Mouse (Mus musculus) heart, embryonic 11.5 days (tissue): ENCODE data around the gene Zbtb12. TPM values are rescaled to one million over a fixed set of nuclear protein-coding genes. Genes with fewer than 3 reads are reported as not detected.
A peak's percentile ranks its signal among the peaks of the same experiment; 100 is the strongest.

Experiments used
- ATAC-seq: fragments of 200-750 bp; cut with Nextera tagmentation; replicated peaks from 2 replicates; pipeline ENCODE4 v1.8.0; 2017; ENCODE audit warnings: moderate library complexity; ENCODE audit not compliant: insufficient number of reproducible peaks, low FRiP score, low TSS enrichment
- H3K27ac ChIP-seq: fragments of 300-500 bp; sonication (generic); 2 replicates; pipeline ENCODE4 v1.5.1; 2014; ENCODE audit warnings: mild to moderate bottlenecking, low read depth, low read length
- H3K27me3 ChIP-seq: fragments of 300-500 bp; sonication (generic); 2 replicates; pipeline ENCODE4 v1.6.1; 2014; ENCODE audit warnings: mild to moderate bottlenecking, low read length, mixed read lengths; ENCODE audit not compliant: control insufficient read depth, insufficient read depth
- H3K36me3 ChIP-seq: fragments of 300-500 bp; sonication (generic); 2 replicates; pipeline ENCODE4 v1.6.1; 2014; ENCODE audit warnings: mild to moderate bottlenecking, low read length, moderate library complexity, mixed read lengths; ENCODE audit not compliant: control insufficient read depth, insufficient read depth
- H3K4me1 ChIP-seq: fragments of 300-500 bp; sonication (generic); 2 replicates; pipeline ENCODE4 v1.6.1; 2014; ENCODE audit warnings: low read length; ENCODE audit not compliant: control insufficient read depth, insufficient read depth
- H3K4me2 ChIP-seq: fragments of 300-500 bp; sonication (generic); 2 replicates; pipeline ENCODE4 v1.6.1; 2014; ENCODE audit warnings: mild to moderate bottlenecking, moderate library complexity
- H3K4me3 ChIP-seq: fragments of 300-500 bp; sonication (generic); 2 replicates; pipeline ENCODE4 v1.5.1; 2014; ENCODE audit warnings: low read depth, low read length
- H3K9ac ChIP-seq: fragments of 300-500 bp; sonication (generic); 2 replicates; pipeline ENCODE4 v1.6.1; 2014; ENCODE audit warnings: mild to moderate bottlenecking, low read depth, low read length, moderate library complexity
- H3K9me3 ChIP-seq: fragments of 300-500 bp; sonication (generic); replicated peaks from 2 replicates; pipeline ENCODE4 v1.6.1; 2016; ENCODE audit warnings: low read length; ENCODE audit not compliant: control insufficient read depth
- WGBS: fragments of 180-500 bp; shearing (Covaris S2); extraction: QIAGEN DNeasy Blood & Tissue Kit; methylation state at CpG from one replicate; pipeline ENCODE4 v1.1.7; 2014; ENCODE audit not compliant: insufficient replicate concordance; 5-methylcytosine and 5-hydroxymethylcytosine counted together
- polyA plus RNA-seq: library from polyadenylated mRNA; unstranded; fragments of >200 nt; fragmentation: Nextera tagmentation; extraction: Ambion mirVana; gene quantifications from 2 replicates; pipeline ENCODE4 v1.2.1, GENCODE M21; 2014

Zbtb12 gene
- polyA plus RNA-seq, 1 experiment from 2014 or later = 0.59 TPM

DNA sequence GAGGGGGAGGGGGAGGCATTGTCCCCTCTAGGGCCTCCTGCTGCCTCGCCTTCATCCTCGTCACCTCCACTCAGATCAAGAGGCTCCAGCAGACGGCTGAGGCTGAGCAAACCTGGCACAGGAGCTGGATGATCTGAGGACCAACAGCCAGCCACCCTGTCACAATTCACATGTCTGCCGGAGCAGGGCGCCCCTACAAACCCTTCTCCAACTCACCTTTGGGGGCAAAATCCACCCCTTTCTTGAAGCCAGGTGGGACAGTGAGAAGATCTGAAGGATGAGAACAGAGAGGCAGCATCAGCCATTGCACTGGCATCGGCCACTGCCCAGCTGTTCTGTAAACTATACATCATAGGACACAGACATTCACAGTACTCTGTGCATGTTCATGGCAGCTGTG lies 32.1 kb upstream of the Zbtb12 start:
- Histone ChIP-seq H3K9me3 (no peaks in the 10 kb centered on the region), H3K4me1 (peaks cover 12% of the 10 kb centered on the region), H3K36me3 (peaks cover 22% of the 10 kb centered on the region), H3K4me3 (no peak overlapping the region), H3K27me3 (no peaks in the 10 kb centered on the region), H3K4me2 (no peak overlapping the region), H3K9ac (no peak overlapping the region), H3K27ac (no peak overlapping the region)
- 90% methylated on average over 6 of the region's 6 CpGs for WGBS
- ATAC-seq = no peak

DNA sequence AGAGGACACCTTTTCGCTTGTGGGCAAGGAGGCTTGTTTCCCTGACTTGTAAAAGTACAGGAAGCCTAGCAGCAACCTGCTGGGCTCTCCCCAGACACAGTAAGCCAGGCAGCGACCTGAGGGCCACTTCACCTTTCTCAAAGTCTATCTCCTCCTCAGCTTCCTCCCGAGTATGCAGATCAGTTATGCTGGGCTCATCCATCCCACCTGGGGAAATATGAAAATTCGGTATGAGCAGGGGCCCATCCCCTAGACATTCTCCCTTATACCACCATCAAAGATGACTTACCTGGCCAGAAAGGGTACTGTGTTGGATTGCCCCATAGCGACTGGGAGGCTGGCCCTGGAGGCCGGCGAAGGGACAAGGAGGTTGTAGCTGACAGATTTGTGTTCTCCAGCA lies 31.7 kb upstream of the Zbtb12 start:
- ATAC-seq = no peak
- Histone ChIP-seq H3K4me3 (no peak overlapping the region), H3K9ac (no peak overlapping the region), H3K9me3 (no peaks in the 10 kb centered on the region), H3K4me1 (peaks cover 12% of the 10 kb centered on the region), H3K27me3 (no peaks in the 10 kb centered on the region), H3K36me3 (peaks cover 25% of the 10 kb centered on the region), H3K4me2 (no peak overlapping the region), H3K27ac (no peak overlapping the region)
- 84% methylated on average over 7 of the region's 7 CpGs for WGBS

DNA sequence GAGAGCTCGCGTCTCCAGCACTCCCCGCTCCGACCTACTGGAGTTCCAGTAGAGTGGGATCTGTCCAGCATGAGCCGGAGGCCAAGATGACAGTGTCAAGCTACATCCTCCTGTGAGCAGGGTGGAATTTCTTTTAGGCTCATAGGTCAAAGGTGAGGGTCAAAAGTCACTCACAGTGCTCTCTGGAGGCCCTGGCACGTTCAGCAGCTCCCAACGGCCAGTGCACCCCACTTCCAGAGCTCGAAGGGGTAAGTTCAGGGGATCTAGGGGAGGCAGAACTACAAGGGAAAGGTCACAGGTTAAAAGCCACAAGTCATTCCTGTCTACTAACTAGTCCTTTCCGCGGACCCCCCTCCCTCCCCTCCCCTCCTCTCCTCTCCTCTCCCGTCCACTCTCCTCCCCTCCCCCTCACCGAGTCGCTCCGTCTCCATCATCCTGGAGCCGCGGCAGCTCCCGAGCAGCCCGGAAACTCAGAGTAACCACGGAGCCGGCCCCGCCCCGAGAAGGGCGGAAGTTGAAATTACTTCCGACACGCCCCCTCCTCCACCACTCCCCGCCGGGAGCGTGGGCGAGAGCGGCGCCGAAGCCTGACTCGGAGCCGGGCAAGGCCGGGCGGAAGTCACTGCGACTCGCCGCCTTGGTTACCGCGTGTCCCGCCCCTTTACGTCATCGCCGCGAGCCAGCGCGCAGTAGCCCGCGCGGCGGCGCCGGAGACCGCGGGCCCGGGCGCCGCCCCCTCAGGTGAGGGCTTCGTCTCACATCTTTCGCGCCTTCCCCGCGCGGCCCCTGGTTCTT lies 29.4 kb upstream of the Zbtb12 start, which contains the start of the genes Skiv2l and Nelfe:
Skiv2l (minus strand) TSS at position 489 of the 795 bp plus-strand sequence.
Nelfe (plus strand) TSS at position 670 of the 795 bp plus-strand sequence.
- H3K9ac ChIP-seq = peak within 1 kb of the TSS; percentile 90
- peak within 1 kb of the TSS; percentile 96 for H3K4me3 ChIP-seq
- H3K27me3 ChIP-seq = no peaks in the 10 kb centered on the region
- H3K4me1 ChIP-seq = peaks cover 12% of the 10 kb centered on the region
- H3K27ac ChIP-seq = peak within 1 kb of the TSS; percentile 43; the same call in 1 of the 2 replicates
- H3K36me3 ChIP-seq = peaks cover 37% of the 10 kb centered on the region
- H3K4me2 ChIP-seq = peak within 1 kb of the TSS; percentile 92
- H3K9me3 ChIP-seq = no peaks in the 10 kb centered on the region
- WGBS = under 1% methylated on average over 62 of the region's 65 CpGs
- ATAC-seq = peak; percentile 97

DNA sequence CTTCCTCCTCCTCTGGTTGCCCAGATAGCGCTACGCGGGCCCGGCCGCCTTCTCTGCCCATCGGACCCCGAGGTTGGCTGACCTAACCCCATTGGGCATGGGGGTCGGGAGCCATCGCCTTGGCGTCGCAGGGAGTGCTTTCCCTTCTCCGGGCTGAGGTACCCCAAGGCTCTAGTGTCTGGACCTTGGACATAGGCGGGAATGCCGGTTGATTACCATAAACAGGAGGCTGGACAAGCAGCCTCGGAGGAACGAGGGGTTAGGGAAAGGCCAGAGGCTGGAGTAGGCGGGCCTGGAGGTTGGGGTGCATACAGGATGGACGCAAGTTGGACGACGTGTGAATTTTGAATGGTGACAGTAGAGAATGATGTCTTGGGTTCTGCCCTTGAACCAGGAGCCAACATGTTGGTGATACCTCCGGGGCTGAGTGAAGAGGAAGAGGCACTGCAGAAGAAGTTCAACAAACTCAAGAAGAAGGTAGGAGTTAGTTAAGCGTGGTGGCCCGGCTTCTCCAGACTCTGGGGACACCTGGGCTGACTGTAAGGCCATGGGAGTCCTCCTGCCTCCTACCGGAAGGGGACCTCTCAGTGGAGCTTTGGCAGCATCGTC lies 28.7 kb upstream of the Zbtb12 start:
- H3K4me3 ChIP-seq = peak overlapping the region; percentile 96
- peaks cover 12% of the 10 kb centered on the region for H3K4me1 ChIP-seq
- H3K27me3 ChIP-seq = no peaks in the 10 kb centered on the region
- no peaks in the 10 kb centered on the region for H3K9me3 ChIP-seq
- peak overlapping the region; percentile 90 for H3K9ac ChIP-seq
- H3K4me2 ChIP-seq = peak overlapping the region; percentile 92
- H3K36me3 ChIP-seq = peaks cover 36% of the 10 kb centered on the region
- 1% methylated on average over 25 of the region's 25 CpGs for WGBS
- H3K27ac ChIP-seq = peak overlapping the region; percentile 43; the same call in 1 of the 2 replicates
- 0 out of 2 replicates have a peak, but pooled peaks have one; percentile 5 for ATAC-seq

DNA sequence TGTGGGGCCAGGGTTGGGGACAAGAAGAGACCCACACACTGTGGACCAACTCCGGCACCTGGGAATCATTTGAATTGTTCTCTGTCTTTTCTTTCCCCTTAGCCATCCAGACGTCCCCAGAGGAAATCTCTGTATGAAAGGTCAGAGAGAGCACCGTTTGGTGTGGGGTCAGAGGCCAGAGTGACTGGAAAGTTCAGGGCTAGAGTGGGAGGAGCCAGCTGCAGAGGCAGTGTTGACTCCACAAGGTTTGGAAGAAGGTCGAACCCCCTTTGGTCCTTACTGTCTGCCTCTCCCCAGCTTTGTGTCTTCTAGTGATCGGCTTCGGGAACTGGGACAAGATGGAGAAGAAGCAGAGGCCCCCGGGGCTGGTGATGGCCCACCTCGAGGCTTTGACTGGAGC lies 25.8 kb upstream of the Zbtb12 start:
- Histone ChIP-seq H3K4me3 (no peak overlapping the region), H3K36me3 (peaks cover 27% of the 10 kb centered on the region; the same call in 1 of the 2 replicates), H3K9ac (no peak overlapping the region), H3K4me2 (no peak overlapping the region), H3K9me3 (no peaks in the 10 kb centered on the region), H3K27me3 (no peaks in the 10 kb centered on the region), H3K4me1 (peaks cover 12% of the 10 kb centered on the region), H3K27ac (no peak overlapping the region)
- WGBS = 78% methylated on average over 8 of the region's 8 CpGs
- no peak for ATAC-seq

DNA sequence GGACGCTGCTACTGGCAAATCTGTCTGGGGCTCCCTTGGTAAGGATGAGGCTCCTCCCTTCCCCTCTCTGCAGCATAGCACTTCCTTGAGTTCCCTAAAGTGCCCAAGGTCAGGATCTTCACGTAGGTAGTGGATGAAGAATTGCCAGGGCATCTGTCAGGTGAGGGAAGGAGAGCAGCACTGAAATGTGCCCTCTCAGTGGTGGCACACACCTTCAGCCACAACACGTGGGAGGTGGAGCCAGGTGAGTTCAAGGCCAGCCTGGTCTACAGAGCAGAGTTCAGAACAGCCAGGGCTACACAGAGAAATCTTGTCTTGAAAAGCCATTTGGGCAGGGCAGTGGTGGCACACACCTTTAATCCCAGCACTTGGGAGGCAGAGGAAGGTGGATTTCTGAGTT lies 24.5 kb upstream of the Zbtb12 start:
- ATAC-seq = no peak
- peaks cover 27% of the 10 kb centered on the region; the same call in 1 of the 2 replicates for H3K36me3 ChIP-seq
- H3K27me3 ChIP-seq = no peaks in the 10 kb centered on the region
- no peaks in the 10 kb centered on the region for H3K9me3 ChIP-seq
- peaks cover 8% of the 10 kb centered on the region for H3K4me1 ChIP-seq
- WGBS = 85% methylated on average over 3 of the region's 3 CpGs
- no peak overlapping the region for H3K4me2 ChIP-seq
- H3K4me3 ChIP-seq = no peak overlapping the region
- H3K9ac ChIP-seq = no peak overlapping the region
- H3K27ac ChIP-seq = no peak overlapping the region

DNA sequence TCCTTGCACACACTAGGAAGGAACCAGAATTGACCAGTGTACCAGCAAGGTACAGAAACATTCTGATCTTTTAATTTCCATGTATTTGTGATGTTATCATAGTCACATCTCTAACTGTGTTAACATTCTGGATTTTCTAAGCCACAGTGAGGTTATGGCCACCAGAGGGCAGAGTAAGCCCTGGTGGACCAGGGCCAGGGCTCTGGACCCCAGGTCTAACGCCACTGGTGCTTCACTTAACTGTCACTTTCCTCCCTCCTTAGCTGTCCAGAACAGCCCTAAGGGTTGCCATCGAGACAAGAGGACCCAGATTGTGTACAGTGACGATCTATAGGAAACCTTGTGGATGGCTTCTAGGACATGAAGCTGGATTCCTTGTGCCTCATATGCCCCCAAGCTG lies 23.5 kb upstream of the Zbtb12 start:
- no peak for ATAC-seq
- no peak overlapping the region for H3K4me2 ChIP-seq
- no peaks in the 10 kb centered on the region for H3K27me3 ChIP-seq
- WGBS = 40% methylated on average over 3 of the region's 3 CpGs
- no peak overlapping the region for H3K27ac ChIP-seq
- H3K4me3 ChIP-seq = no peak overlapping the region
- no peaks in the 10 kb centered on the region for H3K9me3 ChIP-seq
- peaks cover 27% of the 10 kb centered on the region; the same call in 1 of the 2 replicates for H3K36me3 ChIP-seq
- H3K4me1 ChIP-seq = peaks cover 7% of the 10 kb centered on the region
- H3K9ac ChIP-seq = no peak overlapping the region

DNA sequence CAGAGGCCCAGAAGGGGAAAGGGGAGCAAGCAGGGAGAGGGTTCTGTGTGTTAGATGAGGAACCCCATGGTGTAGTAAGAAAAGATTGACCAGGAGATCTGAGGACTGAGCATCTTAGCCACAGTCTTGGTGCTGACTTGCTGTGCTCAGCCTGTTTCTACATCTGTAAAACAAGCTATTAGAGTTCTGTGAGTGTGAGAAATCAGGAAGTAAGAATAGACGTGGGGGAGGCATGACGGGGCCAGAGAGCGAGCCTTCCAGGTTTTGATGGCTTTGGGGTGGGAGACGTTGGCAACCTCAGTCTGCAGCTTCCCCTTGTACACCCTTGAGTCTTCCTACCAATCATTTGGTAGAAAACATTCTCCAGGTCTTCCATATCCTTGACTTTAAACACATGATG lies 20.6 kb upstream of the Zbtb12 start:
- peaks cover 9% of the 10 kb centered on the region for H3K27me3 ChIP-seq
- peaks cover 17% of the 10 kb centered on the region; the same call in 1 of the 2 replicates for H3K36me3 ChIP-seq
- no peak for ATAC-seq
- no peak overlapping the region for H3K4me2 ChIP-seq
- no peak overlapping the region for H3K27ac ChIP-seq
- H3K9me3 ChIP-seq = no peaks in the 10 kb centered on the region
- no peak overlapping the region for H3K4me3 ChIP-seq
- no peaks in the 10 kb centered on the region for H3K4me1 ChIP-seq
- WGBS = 87% methylated on average over 4 of the region's 4 CpGs
- H3K9ac ChIP-seq = no peak overlapping the region
